Mouse (Mus musculus) kidney, adult 2 months (tissue): ENCODE results near the gene Sned1.

Experiments used
- CTCF ChIP-seq: fragments of 200-500 bp; conservative IDR thresholded peaks from 2 replicates; pipeline ENCODE4 v1.5.1; 2011; ENCODE audit warnings: low read depth, mild to moderate bottlenecking, control low read depth, low read length, moderate library complexity, mixed read lengths; ENCODE audit not compliant: insufficient read depth, insufficient read length
- POLR2A ChIP-seq: fragments of 200-500 bp; IDR thresholded peaks from one replicate; pipeline ENCODE4 v1.6.1; 2011; ENCODE audit warnings: low read depth, low read length, control low read depth

- TF ChIP-seq CTCF (no peak), POLR2A (no peak)
These were observed 6.4 kb upstream of the Sned1 start for GRCm38 (mm10) chr1:93229221-93229620.
